Mouse (Mus musculus) neural tube, embryonic 14.5 days (tissue): ENCODE measurements around the gene Vwa1. TPM values are rescaled to one million over a fixed set of nuclear protein-coding genes. Genes with fewer than 3 reads are reported as not detected.

Source experiments
- ATAC-seq: fragments of 200-750 bp; cut with Nextera tagmentation; 2 replicates; pipeline ENCODE4 v1.8.0; 2017; ENCODE audit warnings: low read depth, mild to moderate bottlenecking, moderate TSS enrichment, moderate library complexity
- H3K27ac ChIP-seq: fragments of 300-500 bp; sonication (generic); 2 replicates; pipeline ENCODE4 v1.5.1; 2014; ENCODE audit warnings: low read depth, mild to moderate bottlenecking, control low read depth, low read length, moderate library complexity, mixed read lengths
- H3K27me3 ChIP-seq: fragments of 300-500 bp; sonication (generic); 2 replicates; pipeline ENCODE4 v1.6.1; 2014; ENCODE audit warnings: low read length; ENCODE audit not compliant: control insufficient read depth, insufficient read depth
- H3K36me3 ChIP-seq: fragments of 300-500 bp; sonication (generic); 2 replicates; pipeline ENCODE4 v1.6.1; 2014; ENCODE audit warnings: low read length, mixed read lengths; ENCODE audit not compliant: control insufficient read depth, insufficient read depth
- H3K4me1 ChIP-seq: fragments of 300-500 bp; sonication (generic); 2 replicates; pipeline ENCODE4 v1.6.1; 2014; ENCODE audit warnings: low read length; ENCODE audit not compliant: control insufficient read depth, insufficient read depth
- H3K4me2 ChIP-seq: fragments of 300-500 bp; sonication (generic); 2 replicates; pipeline ENCODE4 v1.6.1; 2014; ENCODE audit warnings: mild to moderate bottlenecking, low read depth, low read length, control low read depth
- H3K4me3 ChIP-seq: fragments of 300-500 bp; sonication (generic); 2 replicates; pipeline ENCODE4 v1.5.1; 2014; ENCODE audit warnings: low read depth, low read length, control low read depth, mixed read lengths
- H3K9ac ChIP-seq: fragments of 300-500 bp; sonication (generic); replicated peaks from 2 replicates; pipeline ENCODE4 v1.6.1; 2014; ENCODE audit warnings: low read depth, mild to moderate bottlenecking, control low read depth, low read length, mixed read lengths
- H3K9me3 ChIP-seq: fragments of 300-500 bp; sonication (generic); 2 replicates; pipeline ENCODE4 v1.6.1; 2016; ENCODE audit warnings: low read length; ENCODE audit not compliant: control insufficient read depth
- WGBS: fragments of 180-500 bp; shearing (Covaris S2); extraction: QIAGEN DNeasy Blood & Tissue Kit; methylation state at CpG from one replicate; pipeline ENCODE4 v1.1.7; 2014; 5-methylcytosine and 5-hydroxymethylcytosine counted together
- polyA plus RNA-seq: library from polyadenylated mRNA; unstranded; fragments of >200 nt; fragmentation: Nextera tagmentation; extraction: Ambion mirVana; gene quantifications from 2 replicates; pipeline ENCODE4 v1.2.1, GENCODE M21; 2014

The Vwa1 gene
- polyA plus RNA-seq, 1 experiment from 2014 or later, result 17.4 TPM

DNA sequence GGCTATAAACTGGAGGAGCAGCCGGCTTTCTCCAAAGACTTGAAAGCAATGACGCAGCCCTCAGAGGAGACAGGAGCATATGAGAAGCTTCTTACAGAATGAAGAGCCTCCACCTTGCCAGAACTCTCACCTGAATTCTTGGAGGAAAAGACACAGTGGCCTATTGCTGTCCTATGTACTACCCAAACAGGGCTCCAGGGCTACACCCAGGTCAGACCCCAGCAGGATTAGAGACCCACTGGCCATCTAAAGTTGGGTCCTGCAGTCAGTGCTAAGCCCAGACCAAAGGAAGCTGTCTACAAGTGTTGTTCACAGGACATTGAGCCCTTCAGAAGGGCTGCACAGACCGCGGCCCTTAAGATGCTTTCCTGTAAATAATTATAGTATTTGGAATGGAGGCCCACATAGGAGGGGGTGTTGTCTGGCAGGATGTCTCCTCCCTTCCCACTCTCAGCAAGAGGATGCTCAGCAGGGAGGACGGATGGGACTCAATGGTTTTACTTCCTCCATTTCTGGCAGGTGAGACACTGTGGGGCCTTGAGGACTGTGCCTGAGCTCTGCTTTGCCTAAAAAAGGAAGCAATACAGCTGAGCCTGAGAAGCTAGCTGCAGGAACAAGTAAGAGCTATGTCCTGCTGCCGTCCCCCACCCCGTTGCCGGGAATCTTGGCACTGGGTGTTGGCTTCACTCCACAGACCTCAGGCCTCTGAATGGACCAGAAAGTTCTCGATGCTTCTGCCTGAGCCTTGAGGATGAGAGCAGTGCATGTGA lies 658 bp upstream of the Vwa1 start:
- Histone ChIP-seq H3K36me3 (no peaks in the 10 kb centered on the region), H3K27me3 (0 out of 2 replicates have a peak, but pooled peaks cover 3% of the 10 kb centered on the region), H3K4me2 (peak overlapping the region; percentile 60), H3K27ac (peak overlapping the region; percentile 74), H3K9me3 (no peaks in the 10 kb centered on the region), H3K4me1 (peaks cover 16% of the 10 kb centered on the region; the same call in 1 of the 2 replicates), H3K9ac (peak overlapping the region; percentile 46), H3K4me3 (peak overlapping the region; percentile 30)
- WGBS, result 52% methylated on average over 9 of the region's 9 CpGs
- no peak for ATAC-seq

DNA sequence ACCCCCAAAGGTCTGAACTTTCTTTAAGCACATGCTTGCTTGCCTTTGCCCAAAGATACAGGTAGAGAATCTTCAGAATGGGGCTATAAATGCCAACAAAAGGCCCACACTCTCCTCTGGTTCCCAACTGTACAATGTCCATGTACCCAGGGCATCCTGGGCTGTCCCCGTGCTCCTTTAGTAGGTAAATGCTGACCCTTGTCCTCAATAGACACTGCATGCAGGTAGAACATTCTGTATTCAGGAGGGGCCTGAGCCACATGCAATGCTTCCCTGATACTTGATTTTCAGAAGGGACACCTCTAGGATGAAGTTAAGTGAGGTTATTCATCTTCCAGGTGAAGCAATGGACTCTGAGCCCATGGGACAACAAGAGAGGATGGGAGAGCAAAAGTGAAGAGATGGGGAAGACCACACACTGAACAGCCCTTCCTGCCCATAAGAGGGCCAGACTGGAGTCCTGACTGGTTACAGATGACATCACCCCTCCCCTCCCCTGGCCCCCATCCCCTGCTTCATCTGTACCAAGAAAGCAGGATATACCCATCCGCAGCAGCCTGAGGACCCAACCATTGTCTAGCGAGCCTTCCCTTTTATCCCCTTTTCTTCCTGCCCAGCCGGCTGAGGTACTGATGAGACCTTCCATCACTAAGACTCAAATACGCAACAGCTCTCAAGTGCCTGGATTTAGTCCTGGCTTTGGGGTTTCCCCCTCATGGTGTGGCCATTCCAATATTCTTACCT lies 991 bp downstream of the Vwa1 start:
- Histone ChIP-seq H3K9ac (peak overlapping the region; percentile 46; the same call in 1 of the 2 replicates), H3K4me3 (peak overlapping the region; percentile 30), H3K36me3 (no peaks in the 10 kb centered on the region), H3K9me3 (no peaks in the 10 kb centered on the region), H3K4me2 (peak overlapping the region; percentile 60), H3K27ac (0 out of 2 replicates have a peak overlapping the region, but pooled peaks have one; percentile 28), H3K4me1 (peaks cover 18% of the 10 kb centered on the region; the same call in 1 of the 2 replicates), H3K27me3 (0 out of 2 replicates have a peak, but pooled peaks cover 3% of the 10 kb centered on the region)
- WGBS, result 46% methylated on average over 5 of the region's 5 CpGs
- no peak for ATAC-seq

DNA sequence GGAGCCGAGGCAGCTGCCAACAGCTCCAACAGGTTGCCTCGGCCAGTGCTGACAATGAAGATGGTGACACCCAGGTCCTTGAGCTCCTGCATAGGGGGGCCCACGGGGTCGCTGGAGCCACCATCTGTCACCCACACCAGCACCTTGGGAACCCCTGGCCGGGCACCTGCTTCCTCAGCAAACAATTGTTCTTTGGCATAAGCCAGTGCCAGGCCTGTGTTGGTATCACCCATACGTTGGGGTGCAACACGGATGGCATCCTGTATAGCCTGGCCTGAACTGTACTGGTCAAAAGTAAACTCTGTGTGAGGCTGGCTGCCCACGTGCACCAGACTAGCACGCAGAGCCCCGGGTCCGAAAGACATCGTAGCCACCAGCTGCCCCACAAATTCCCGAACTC lies 1.7 kb downstream of the Vwa1 start:
- 92% methylated on average over 13 of the region's 13 CpGs for WGBS
- Histone ChIP-seq H3K4me1 (peaks cover 18% of the 10 kb centered on the region; the same call in 1 of the 2 replicates), H3K27ac (no peak overlapping the region), H3K9ac (no peak overlapping the region), H3K4me3 (no peak overlapping the region), H3K27me3 (0 out of 2 replicates have a peak, but pooled peaks cover 3% of the 10 kb centered on the region), H3K36me3 (no peaks in the 10 kb centered on the region), H3K9me3 (no peaks in the 10 kb centered on the region), H3K4me2 (peak overlapping the region; percentile 60; the same call in 1 of the 2 replicates)
- ATAC-seq, result no peak

DNA sequence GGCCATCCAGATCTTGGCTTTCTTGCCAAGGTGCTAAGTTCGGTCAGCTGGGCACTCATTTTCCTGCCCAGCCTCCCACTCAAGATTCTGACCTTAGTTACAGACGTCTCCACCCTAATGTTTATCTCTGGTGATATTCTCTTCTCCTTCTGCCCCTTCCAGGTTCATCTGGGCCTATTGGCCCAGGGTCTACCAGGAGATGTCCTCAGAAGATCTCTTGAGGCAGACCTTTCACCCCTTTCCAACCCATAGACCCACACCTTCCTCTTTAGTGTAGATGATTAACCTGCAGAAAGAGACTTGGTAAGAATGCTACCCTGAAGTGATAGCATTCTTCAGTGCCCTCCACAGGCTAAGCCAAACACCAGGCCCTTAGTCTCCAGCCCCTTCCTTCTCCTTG lies 2.8 kb downstream of the Vwa1 start:
- Histone ChIP-seq H3K4me2 (no peak overlapping the region), H3K9ac (no peak overlapping the region), H3K4me3 (no peak overlapping the region), H3K27me3 (0 out of 2 replicates have a peak, but pooled peaks cover 3% of the 10 kb centered on the region), H3K36me3 (no peaks in the 10 kb centered on the region), H3K27ac (no peak overlapping the region), H3K4me1 (peaks cover 18% of the 10 kb centered on the region; the same call in 1 of the 2 replicates), H3K9me3 (no peaks in the 10 kb centered on the region)
- WGBS, result 88% methylated on average over 2 of the region's 2 CpGs
- no peak for ATAC-seq

DNA sequence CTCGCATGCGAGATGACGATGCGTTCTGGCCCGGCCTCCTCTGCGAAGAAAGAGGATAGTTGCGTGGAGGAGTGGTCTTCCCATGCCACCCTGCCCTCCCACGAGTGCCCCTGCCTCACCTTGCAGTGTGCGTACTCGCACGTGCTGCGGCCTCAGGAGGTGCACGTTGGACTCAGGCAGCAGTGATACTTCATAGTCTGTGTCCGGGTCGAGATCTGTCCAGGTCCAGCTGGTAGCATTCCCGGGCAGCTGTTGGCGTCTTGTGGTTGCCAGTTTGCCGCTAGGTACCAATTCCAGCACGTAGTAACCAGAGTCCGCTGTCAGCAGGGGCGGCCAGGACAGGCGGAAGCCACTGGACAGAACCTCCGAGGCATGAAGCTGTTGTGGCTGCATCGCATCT lies 3.9 kb downstream of the Vwa1 start:
- 42% methylated on average over 24 of the region's 24 CpGs for WGBS
- peak overlapping the region; percentile 42 for H3K4me3 ChIP-seq
- peak overlapping the region; percentile 71 for H3K9ac ChIP-seq
- H3K4me2 ChIP-seq, result peak overlapping the region; percentile 78
- no peaks in the 10 kb centered on the region for H3K36me3 ChIP-seq
- H3K4me1 ChIP-seq, result peaks cover 18% of the 10 kb centered on the region; the same call in 1 of the 2 replicates
- no peak overlapping the region for H3K27ac ChIP-seq
- no peak for ATAC-seq
- no peaks in the 10 kb centered on the region for H3K9me3 ChIP-seq
- 0 out of 2 replicates have a peak, but pooled peaks cover 3% of the 10 kb centered on the region for H3K27me3 ChIP-seq

DNA sequence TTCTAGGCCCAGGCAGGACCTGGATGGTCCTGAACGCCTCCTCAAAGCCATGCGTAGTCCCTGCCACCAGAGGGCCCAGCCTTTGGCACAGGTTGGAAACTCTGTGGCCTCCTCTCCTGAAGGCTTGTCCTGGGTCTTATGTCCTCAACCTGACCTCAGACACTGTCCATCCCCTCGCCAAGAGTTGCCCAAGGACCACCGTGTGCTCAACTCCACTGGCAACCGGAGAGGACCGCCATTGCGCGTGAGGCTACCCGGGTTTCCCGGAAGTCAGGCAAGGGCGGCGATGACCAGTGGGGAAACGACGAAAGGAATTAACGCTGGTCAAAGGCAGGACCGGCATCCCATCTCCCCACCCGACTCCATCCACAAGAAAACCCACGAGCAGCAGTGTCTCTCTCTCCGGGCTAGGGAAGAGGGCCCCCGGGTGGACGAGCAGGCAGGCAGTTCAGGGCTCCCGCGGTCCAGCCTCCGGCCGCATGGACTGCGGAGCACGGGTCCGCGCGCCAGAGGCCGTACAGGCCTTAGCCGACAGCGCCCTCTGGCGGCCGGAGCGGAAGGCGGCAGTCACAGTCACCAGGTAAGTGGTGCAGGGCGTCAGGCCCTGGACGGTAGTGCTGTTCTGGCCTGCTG lies 4.5 kb downstream of the Vwa1 start:
- H3K9ac ChIP-seq, result peak overlapping the region; percentile 71
- WGBS, result 0% methylated on average over 36 of the region's 39 CpGs
- peak; percentile 84 for ATAC-seq

DNA sequence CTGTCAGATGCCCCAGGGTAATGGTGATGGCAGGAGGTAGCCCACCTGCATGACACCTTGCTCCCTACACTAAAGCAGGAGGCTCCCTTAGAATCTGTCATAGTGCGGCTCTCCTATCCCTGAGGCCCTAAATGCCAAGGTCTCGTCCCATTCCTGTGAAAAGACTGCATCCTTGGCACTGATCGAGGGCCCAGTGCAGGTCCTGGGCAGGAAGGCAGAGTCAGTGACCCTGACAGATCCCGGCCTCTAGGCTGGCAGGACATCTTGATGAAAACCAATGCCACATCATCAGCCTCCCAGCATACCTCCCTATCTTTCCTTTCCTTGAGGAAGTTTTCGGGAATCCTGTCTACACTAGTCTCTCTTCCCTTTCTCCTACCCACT lies 5.0 kb downstream of the Vwa1 start:
- 64% methylated on average over 5 of the region's 5 CpGs for WGBS
- Histone ChIP-seq H3K4me2 (peak overlapping the region; percentile 78), H3K4me3 (peak overlapping the region; percentile 42; the same call in 1 of the 2 replicates), H3K9me3 (no peaks in the 10 kb centered on the region), H3K27me3 (0 out of 2 replicates have a peak, but pooled peaks cover 3% of the 10 kb centered on the region), H3K9ac (peak overlapping the region; percentile 71; the same call in 1 of the 2 replicates), H3K4me1 (0 out of 2 replicates have a peak, but pooled peaks cover 11% of the 10 kb centered on the region), H3K27ac (peak overlapping the region; percentile 68; the same call in 1 of the 2 replicates), H3K36me3 (no peaks in the 10 kb centered on the region)
- ATAC-seq, result no peak

More for the DNA sequence above, 4.5 kb downstream of the Vwa1 start:
- Histone ChIP-seq H3K4me2 (peak overlapping the region; percentile 78), H3K27ac (peak overlapping the region; percentile 68), H3K4me3 (peak overlapping the region; percentile 42), H3K9me3 (no peaks in the 10 kb centered on the region), H3K4me1 (peaks cover 13% of the 10 kb centered on the region; the same call in 1 of the 2 replicates), H3K36me3 (no peaks in the 10 kb centered on the region), H3K27me3 (0 out of 2 replicates have a peak, but pooled peaks cover 3% of the 10 kb centered on the region)

DNA sequence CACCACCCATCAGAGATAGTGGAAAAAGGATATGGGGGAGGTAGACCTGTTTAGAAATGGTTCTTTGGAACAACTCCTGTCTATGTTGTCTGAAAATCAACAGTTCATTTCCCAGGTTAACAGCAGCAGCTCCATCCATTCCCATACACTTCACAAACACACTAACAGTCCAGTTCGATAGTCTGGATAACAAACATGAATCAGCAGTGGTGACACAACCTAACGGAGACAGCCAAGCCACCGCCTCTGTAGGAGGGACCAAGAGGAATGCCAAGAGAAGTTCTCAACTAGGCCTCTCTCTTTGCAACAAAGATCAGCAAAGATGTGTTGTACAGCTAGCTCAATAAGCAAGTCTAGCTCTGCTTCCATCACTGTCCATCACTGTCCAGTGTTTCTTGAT lies 12.1 kb downstream of the Vwa1 start:
- Histone ChIP-seq H3K9ac (no peak overlapping the region), H3K36me3 (no peaks in the 10 kb centered on the region), H3K4me1 (peaks cover 15% of the 10 kb centered on the region), H3K9me3 (no peaks in the 10 kb centered on the region), H3K27me3 (no peaks in the 10 kb centered on the region), H3K27ac (no peak overlapping the region), H3K4me3 (no peak overlapping the region), H3K4me2 (peak overlapping the region; percentile 98; the same call in 1 of the 2 replicates)
- ATAC-seq, result no peak
- 90% methylated on average over 3 of the region's 3 CpGs for WGBS
